Mouse (Mus musculus) central nervous system, embryonic 14 days (tissue): Measurements from ENCODE around the gene Galk1. TPM values are rescaled to one million over a fixed set of nuclear protein-coding genes. Genes with fewer than 3 reads are reported as not detected.

Experiments
- polyA plus RNA-seq: library from polyadenylated mRNA; depleted of rRNA; stranded (reverse); fragments of >200 nt; gene quantifications from 2 replicates; pipeline ENCODE4 v1.2.3, GENCODE M21; 2012; rRNA removed

The Galk1 gene
- 39.2 and 49.6 TPM in 2 replicates for polyA plus RNA-seq

DNA sequence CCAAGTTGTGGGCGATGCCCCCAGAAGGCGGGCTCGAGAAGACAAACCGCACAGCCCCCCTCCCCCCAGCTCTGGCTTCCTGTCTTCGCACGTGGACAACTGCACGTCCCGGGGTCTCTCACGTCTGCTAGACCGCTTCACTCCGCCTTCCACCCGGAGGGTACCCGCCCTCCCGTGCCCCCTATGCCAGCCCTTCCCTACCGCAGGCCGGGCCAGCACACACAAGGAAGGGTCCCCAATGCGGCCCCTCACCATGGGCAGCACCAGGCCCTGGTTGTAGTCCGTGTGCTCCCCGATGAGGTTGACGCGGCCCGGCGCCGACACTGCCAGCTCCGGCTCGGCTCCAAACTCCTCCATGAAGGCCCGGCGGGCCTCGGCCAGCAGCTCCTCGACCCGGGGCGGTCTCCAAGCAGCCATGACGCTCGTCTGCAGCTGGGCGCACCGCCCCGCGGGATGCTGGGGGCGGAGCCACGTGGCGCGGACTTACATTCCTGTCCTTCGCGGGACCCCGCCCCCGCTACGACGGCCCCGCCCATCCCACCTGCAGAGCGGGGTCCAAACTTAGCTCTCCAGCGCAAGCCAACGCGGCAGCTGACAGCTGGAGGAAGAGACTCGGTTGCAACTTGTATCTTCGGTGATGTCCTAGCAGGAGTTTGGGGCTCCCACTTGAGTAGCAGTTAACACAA, at the start of gene Galk1:
Gene Galk1, minus strand, starts transcription at position 458 of the 686 bp plus-strand sequence.

DNA sequence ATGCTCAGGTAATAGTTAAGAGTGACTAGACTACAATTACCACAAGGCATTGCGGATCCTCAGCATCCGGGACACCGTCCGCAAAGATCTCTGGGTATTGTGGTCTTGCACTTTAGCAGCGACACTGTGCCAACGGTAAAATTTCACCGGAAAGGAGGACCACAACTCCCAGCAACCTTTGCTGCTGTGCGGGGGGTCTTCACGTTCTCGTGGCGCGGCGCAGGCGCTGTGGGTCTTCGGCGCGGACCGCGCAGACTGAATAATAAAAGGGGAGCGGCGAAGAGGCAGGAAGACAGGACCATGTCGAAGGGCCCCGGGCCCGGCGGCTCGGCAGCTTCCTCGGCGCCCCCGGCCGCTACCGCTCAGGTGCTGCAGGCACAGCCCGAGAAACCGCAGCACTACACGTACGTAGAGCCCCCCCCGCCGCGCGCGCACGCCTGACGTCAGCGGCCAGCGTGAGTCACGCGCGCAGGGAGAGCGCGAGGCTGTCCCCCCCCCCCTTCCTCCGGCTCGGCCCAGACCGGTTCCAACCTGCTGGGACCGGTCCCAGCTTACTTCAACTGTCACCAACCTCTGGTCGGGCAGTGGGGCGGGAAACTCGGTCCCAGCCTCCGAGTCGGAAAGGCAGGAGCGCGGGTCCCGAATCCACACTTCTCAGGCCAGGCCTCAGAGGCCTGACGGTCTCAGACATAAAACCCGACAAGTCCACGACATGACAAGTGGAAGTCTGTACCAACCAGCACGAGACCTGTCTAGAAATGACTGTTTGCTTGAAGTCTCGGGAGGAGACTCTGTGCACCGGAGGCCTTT, 17.8 kb upstream of the Galk1 start, which contains the start of gene Unk:
Gene Unk, plus strand, starts transcription at position 235 of the 810 bp plus-strand sequence.

DNA sequence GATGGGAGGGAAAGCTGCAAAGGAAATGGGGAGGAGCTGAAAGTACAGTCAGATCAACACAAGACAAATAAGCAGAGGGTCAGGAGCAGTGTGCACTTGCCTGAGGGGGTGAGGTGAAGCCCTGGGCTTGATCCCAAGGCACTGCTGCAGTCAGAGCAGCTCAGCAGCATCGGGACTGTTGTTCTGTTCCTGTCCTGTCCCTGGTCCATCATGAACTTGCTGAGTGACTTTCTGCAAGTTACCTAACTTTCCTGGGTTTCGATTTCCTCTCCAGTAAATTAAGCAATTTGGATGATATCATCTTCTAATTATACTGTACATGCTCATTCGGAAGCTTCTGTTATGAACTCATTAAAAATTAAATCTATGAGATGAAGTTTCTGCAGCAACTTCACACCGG, 15.2 kb upstream of the Galk1 start, which contains the start of gene H3f3b:
Gene H3f3b, minus strand, starts transcription at position 207 of the 400 bp plus-strand sequence.

DNA sequence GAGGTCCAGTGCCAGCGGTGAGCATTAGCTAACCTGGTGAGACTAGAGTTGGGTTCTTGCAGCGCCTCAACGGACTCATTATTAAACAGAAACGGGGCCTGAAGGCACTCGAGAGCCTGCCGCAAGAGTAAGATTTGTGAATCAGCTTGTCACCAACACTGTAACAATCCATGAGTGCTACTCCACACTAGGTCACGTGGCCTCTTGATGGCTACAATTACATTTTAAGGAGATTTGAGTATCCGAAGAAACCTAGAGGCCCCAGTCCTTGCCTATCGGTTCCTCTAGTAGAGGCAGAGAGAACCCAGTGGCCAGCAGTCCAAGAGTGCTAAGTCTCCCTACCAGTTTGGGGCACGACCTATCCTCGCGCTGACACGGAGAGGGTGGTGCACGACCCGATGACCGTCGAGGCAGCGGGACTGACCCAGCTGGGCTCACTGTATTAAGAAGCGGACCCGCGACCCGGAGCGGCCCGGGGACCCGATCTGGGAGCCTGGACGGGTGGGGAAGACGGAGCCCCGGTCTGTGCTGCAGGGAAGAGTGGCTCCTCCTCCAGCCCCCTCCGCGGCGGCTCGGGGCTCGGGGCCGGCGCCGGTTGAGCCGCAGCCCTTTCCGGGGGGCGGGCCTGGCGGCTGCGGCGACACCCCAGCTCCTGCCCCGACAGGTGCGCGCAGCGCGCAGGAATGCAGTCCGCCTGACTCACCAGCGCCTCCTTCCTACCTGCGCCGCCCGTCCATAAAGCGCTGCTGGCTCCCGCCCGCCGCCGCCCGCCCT, 38.0 kb downstream of the Galk1 start, which contains the start of gene Itgb4:
Gene Itgb4, plus strand, starts transcription at position 401 of the 774 bp plus-strand sequence.

Other genes with a start within 250 kb of the Galk1 start
- gene Tmem94, start 247.3 kb downstream of the Galk1 start, polyA plus RNA-seq = 51.0 and 52.8 TPM in 2 replicates
- 20.5 and 22.6 TPM in 2 replicates for gene Caskin2, start 199.1 kb downstream of the Galk1 start, polyA plus RNA-seq
- 29.6 and 32.5 TPM in 2 replicates for gene Tsen54, start 198.0 kb downstream of the Galk1 start, polyA plus RNA-seq
- 2.4 and 3.4 TPM in 2 replicates for gene Llgl2, start 188.7 kb downstream of the Galk1 start, polyA plus RNA-seq
- gene Myo15b, start 154.3 kb downstream of the Galk1 start, polyA plus RNA-seq = 0.16 and 0.30 TPM in 2 replicates
- gene Smim5, start 112.8 kb downstream of the Galk1 start, polyA plus RNA-seq = 0.76 and 2.2 TPM in 2 replicates
- 0.05 and 0.10 TPM in 2 replicates for gene Smim6, start 100.7 kb downstream of the Galk1 start, polyA plus RNA-seq
- gene Sap30bp, start 79.4 kb downstream of the Galk1 start, polyA plus RNA-seq = 64.1 and 68.2 TPM in 2 replicates
- 31.3 TPM in 2 replicates for gene Recql5, start 79.2 kb downstream of the Galk1 start, polyA plus RNA-seq
- gene Itgb4, start 38.0 kb downstream of the Galk1 start, polyA plus RNA-seq = 0.79 and 2.7 TPM in 2 replicates
- 1,147 and 1,200 TPM in 2 replicates for gene H3f3b, start 15.2 kb upstream of the Galk1 start, polyA plus RNA-seq
- 70.9 and 74.5 TPM in 2 replicates for gene Unk, start 17.6 kb upstream of the Galk1 start, polyA plus RNA-seq
- gene Unc13d, start 65.2 kb upstream of the Galk1 start, polyA plus RNA-seq = 1.0 and 1.2 TPM in 2 replicates
- gene Wbp2, start 74.3 kb upstream of the Galk1 start, polyA plus RNA-seq = 124 and 132 TPM in 2 replicates
- gene Trim47, start 114.5 kb upstream of the Galk1 start, polyA plus RNA-seq = 4.3 and 7.9 TPM in 2 replicates
- 2.4 and 2.7 TPM in 2 replicates for gene Trim65, start 118.4 kb upstream of the Galk1 start, polyA plus RNA-seq
- gene Mrpl38, start 126.1 kb upstream of the Galk1 start, polyA plus RNA-seq = 49.6 and 52.6 TPM in 2 replicates
- 133 and 144 TPM in 2 replicates for gene Fbf1, start 155.4 kb upstream of the Galk1 start, polyA plus RNA-seq
- gene Ten1, start 186.1 kb upstream of the Galk1 start, polyA plus RNA-seq = 52.9 and 56.6 TPM in 2 replicates
- 61.4 and 65.4 TPM in 2 replicates for gene Acox1, start 186.3 kb upstream of the Galk1 start, polyA plus RNA-seq
- 0.39 and 1.1 TPM in 2 replicates for gene Evpl, start 225.4 kb upstream of the Galk1 start, polyA plus RNA-seq